Mouse (Mus musculus) lung, postnatal 36 days (tissue): Measurements from ENCODE around the gene Hmgcll1.
A peak's percentile ranks its signal among the peaks of the same experiment; 100 is the strongest.
"Not testable (repeated sequence)": the region's sequence is repeated elsewhere in the genome, so short reads cannot be mapped to it uniquely, and the experiment has no call there.

Experiments
- DNase-seq: peaks from one replicate; pipeline ENCODE4 v3.0.0; 2022; ENCODE audit warnings: mixed read lengths

Gene Hmgcll1

GRCm38 (mm10) chr9:76061492-76061891 lies 46.8 kb downstream of the Hmgcll1 start:
- DNase-seq, result no peak

- no peak for DNase-seq
These were observed 49.5 kb downstream of the Hmgcll1 start for GRCm38 (mm10) chr9:76064164-76064563.

GRCm38 (mm10) chr9:76091561-76091960 lies 76.9 kb downstream of the Hmgcll1 start:
- DNase-seq, result peak; percentile 54

- peak; percentile 1 for DNase-seq
These were observed 82.6 kb downstream of the Hmgcll1 start for GRCm38 (mm10) chr9:76097221-76097620.

GRCm38 (mm10) chr9:76099981-76100380 lies 85.3 kb downstream of the Hmgcll1 start:
- DNase-seq, result peak; percentile 24

GRCm38 (mm10) chr9:76104416-76104815 lies 89.8 kb downstream of the Hmgcll1 start:
- not testable (repeated sequence) for DNase-seq

GRCm38 (mm10) chr9:76104846-76105245 lies 90.2 kb downstream of the Hmgcll1 start:
- no peak for DNase-seq

- DNase-seq, result peak; percentile 85
These were observed 108.2 kb downstream of the Hmgcll1 start for GRCm38 (mm10) chr9:76122888-76123287.

- no peak for DNase-seq
These were observed 109.6 kb downstream of the Hmgcll1 start for GRCm38 (mm10) chr9:76124249-76124648.

GRCm38 (mm10) chr9:76129353-76129752 lies 114.7 kb downstream of the Hmgcll1 start:
- DNase-seq, result no peak

- no peak for DNase-seq
These were observed 119.4 kb downstream of the Hmgcll1 start for GRCm38 (mm10) chr9:76134042-76134441.

- DNase-seq, result no peak
These were observed 123.9 kb downstream of the Hmgcll1 start for GRCm38 (mm10) chr9:76138378-76139109.

- no peak for DNase-seq
These were observed 130.9 kb downstream of the Hmgcll1 start for GRCm38 (mm10) chr9:76145593-76145992.

GRCm38 (mm10) chr9:76162446-76162845 lies 147.8 kb downstream of the Hmgcll1 start:
- DNase-seq, result peak; percentile 2

GRCm38 (mm10) chr9:76168355-76168754 lies 153.7 kb downstream of the Hmgcll1 start:
- DNase-seq, result peak; percentile 53

GRCm38 (mm10) chr9:76172686-76173295 lies 158.1 kb downstream of the Hmgcll1 start:
- no peak for DNase-seq

GRCm38 (mm10) chr9:76179221-76179620 lies 164.6 kb downstream of the Hmgcll1 start:
- DNase-seq, result no peak
